Mouse (Mus musculus) ovary, postnatal 14 days (tissue): Measurements from ENCODE around the gene Agtrap.
"Not testable (repeated sequence)": the region's sequence is repeated elsewhere in the genome, so short reads cannot be mapped to it uniquely, and the experiment has no call there.

Experiments used
- DNase-seq: peaks from one replicate; pipeline ENCODE4 v3.0.0; 2022; ENCODE audit warnings: low spot score

The Agtrap gene

DNA sequence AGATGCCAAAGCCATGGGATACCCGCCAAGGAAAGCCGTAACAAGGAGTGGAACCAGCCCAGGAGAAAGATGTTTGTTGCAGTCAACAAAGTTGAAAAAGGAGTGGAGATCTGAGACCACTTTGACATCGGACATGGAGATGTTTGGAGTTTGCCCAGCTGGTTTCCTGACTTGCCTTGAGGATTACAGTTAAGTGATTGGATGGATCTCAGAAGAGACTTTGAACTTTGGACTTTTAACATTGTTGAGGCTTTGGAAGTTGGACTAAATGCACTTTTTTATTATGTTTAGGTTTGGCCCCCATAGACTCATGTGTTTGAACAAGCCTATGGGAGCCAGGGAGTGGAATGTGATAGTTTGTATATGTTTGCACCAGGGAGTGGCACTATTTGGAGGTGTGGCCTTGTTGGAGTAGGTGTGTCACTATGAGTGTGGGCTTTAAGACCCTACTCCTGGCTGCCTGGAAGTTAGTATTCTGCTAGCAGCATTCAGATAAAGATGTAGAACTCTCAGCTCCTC lies 37.4 kb downstream of the Agtrap start:
- DNase-seq, result not testable (repeated sequence)

- DNase-seq, result no peak
These were observed 41.3 kb downstream of the Agtrap start for GRCm38 (mm10) chr4:148046450-148047031.

GRCm38 (mm10) chr4:148044113-148044512 lies 43.7 kb downstream of the Agtrap start:
- no peak for DNase-seq

- DNase-seq, result not testable (repeated sequence)
These were observed 44.5 kb downstream of the Agtrap start for GRCm38 (mm10) chr4:148043327-148043726.

GRCm38 (mm10) chr4:148041611-148042191 lies 46.1 kb downstream of the Agtrap start:
- no peak for DNase-seq

DNA sequence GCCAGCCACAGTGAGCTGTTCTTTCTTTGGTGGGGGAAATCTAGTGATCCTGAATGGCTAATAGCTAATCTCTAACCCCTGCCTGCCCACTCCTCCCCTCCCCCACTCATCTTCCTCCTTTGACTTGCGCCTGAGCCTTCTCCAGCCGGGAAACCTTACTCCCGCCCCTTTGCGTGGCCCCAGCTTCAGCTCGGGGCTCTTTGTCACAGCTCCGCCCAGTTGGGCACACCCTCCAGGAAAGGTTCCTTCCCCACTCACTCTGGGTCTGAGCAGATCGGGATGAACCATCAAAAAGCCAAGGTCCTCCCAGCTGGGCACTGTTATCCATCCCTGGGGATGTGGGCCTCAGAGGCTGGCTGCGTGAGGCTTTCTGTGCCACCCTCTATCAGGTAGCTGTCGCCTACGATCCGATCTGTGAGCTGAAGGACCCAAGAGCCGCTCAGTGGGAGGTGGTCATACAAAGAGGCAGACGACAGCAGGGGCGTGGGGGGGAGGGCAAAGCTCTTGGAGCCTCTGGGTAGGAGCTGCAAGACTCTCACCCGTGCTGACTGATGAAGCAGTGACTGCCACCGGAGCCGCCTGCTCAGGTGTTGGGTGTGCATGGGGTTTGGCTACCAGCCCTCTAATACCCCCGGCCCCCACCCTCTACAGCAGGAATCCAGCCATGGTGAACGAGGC lies 46.8 kb downstream of the Agtrap start:
- no peak for DNase-seq

- DNase-seq, result no peak
These were observed 47.6 kb downstream of the Agtrap start for GRCm38 (mm10) chr4:148040029-148040830.

- DNase-seq, result no peak
These were observed 48.4 kb downstream of the Agtrap start for GRCm38 (mm10) chr4:148039254-148040028.

GRCm38 (mm10) chr4:148038600-148039253 lies 49.1 kb downstream of the Agtrap start, which contains the start of the genes Clcn6 and Mthfr:
Clcn6 (minus strand) TSS chr4:148038821.
Mthfr (plus strand) TSS chr4:148039077.
- DNase-seq, result peak; percentile 100

- DNase-seq, result no peak
These were observed 49.7 kb downstream of the Agtrap start for GRCm38 (mm10) chr4:148038079-148038599.

- no peak for DNase-seq
These were observed 52.4 kb downstream of the Agtrap start for GRCm38 (mm10) chr4:148035440-148035839.

DNA sequence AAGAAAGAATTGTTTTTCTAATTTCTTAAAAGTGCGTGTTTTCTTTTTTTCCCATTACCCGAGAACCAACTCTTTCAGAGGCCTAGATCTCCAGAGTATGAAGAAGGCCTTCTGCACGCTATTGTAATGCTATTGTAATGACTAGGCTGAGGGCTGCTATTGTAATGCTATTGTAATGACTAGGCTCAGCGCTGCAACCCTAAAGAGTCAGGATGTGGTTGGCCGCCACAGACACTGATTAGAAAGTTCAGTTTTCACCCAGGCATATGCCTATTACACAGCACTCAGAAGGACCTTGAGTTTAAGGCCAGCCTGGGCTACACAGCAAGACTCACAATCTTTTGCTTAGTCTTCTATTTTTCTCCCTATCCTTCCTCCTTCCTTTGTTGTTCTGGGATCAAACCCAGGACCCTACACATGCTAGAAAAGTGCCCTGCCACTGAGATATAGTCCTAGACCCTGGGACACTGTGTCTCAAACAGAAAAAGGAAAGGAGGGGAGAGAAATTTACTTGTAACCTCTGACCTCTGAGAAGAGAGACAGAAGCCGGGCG lies 53.9 kb downstream of the Agtrap start:
- DNase-seq, result no peak

DNA sequence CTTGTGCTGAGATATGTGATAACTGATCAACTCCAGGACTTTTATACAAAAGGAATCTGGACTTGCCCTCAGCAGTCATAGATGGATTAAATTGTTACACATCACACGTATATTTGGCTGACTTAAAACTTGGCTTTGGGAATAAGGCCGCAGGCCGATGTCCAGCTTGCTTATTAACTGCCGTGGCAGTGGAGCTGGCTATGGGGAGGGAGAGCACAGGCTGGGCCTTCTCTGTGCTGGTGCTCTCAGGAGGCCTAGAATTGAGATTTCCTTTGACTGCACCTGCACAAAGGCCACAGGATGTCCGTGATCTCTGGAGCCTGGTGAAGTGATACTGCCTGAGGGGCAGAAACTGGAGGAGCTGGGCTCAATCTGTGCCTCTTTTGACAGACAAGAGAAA lies 57.3 kb downstream of the Agtrap start:
- DNase-seq, result no peak

DNA sequence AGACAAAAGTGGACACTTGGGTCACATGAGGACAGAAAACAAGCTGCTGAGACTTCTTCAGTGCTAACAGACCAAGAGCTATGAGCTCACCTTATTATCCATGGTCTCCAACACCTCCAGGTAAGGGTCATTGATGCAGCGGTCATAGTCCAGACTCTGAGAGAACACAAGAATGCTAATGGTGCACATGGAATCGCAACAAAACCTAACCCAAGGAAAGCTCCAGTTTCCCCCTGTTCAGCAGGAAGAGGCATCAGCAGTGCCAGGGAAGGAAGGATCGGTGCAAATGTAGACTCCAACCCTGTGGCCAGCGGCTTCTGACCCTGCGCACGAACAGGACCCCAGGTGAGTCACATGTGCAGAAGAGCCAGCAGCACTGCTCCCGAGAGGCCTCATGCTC lies 58.5 kb downstream of the Agtrap start:
- no peak for DNase-seq
